In genomic region chr11:76290367-76290766, GRCm38 (mm10) we compare ENCODE assay signal across 8 mouse cellular contexts. TPM values are rescaled to one million over a fixed set of nuclear protein-coding genes. Genes with fewer than 3 reads are reported as not detected.
DNase-seq lines count a peak whose midpoint lies in the region; ATAC-seq lines count a peak whose summit lies in the region.
"Had no signal": no experiment of that assay in that cellular context is flagged by ENCODE, and none has a peak within 500 bp of the region (broad histone marks: within the 10 kb centered on the region; RNA-seq: fewer than 3 reads in every experiment).

No protein-coding gene starts in this region.

- intact Hi-C loops in heart, postnatal 10 days (cut with DNase I) = no loop called here

- H3K4me3 ChIP-seq in intestine, embryonic 15.5 days (replicated peaks) = no peak overlapping the region
- no peak overlapping the region for H3K4me3 ChIP-seq in midbrain, embryonic 13.5 days (replicated peaks)
- H3K4me3 ChIP-seq: liver, embryonic 15.5 days had no signal

- no peak overlapping the region for H3K4me2 ChIP-seq in intestine, embryonic 15.5 days (replicated peaks)
- H3K4me2 ChIP-seq in midbrain, embryonic 13.5 days (replicated peaks) = no peak overlapping the region
- H3K4me2 ChIP-seq: liver, embryonic 15.5 days had no signal

- H3K9me3 ChIP-seq in intestine, embryonic 15.5 days = no peaks in the 10 kb centered on the region
- no peaks in the 10 kb centered on the region for H3K9me3 ChIP-seq in midbrain, embryonic 13.5 days
- H3K9me3 ChIP-seq: liver, embryonic 15.5 days had no signal

- H3K27ac ChIP-seq in intestine, embryonic 15.5 days = peak overlapping the region; percentile 70
- peak overlapping the region; percentile 86 for H3K27ac ChIP-seq in midbrain, embryonic 13.5 days
- H3K27ac ChIP-seq: liver, embryonic 15.5 days had no signal

- peaks cover 50% of the 10 kb centered on the region for H3K4me1 ChIP-seq in intestine, embryonic 15.5 days (replicated peaks)
- H3K4me1 ChIP-seq in midbrain, embryonic 13.5 days (replicated peaks) = peaks cover 80% of the 10 kb centered on the region

- peak; percentile 89 to 90 for DNase-seq in cerebellum, adult 18-20 months
- peak; percentile 43 for DNase-seq in embryo, embryonic 9.5 days (ENCODE audit: extremely low spot score)
- DNase-seq in adrenal gland, postnatal 4 days (ENCODE audit: low spot score in 2 of 2) = no peak
- DNase-seq in heart, postnatal 10 days = no peak
- DNase-seq in adrenal gland, adult 8-10 months = no peak

- no peak overlapping the region for H3K9ac ChIP-seq in intestine, embryonic 15.5 days
- H3K9ac ChIP-seq in midbrain, embryonic 13.5 days (replicated peaks) = peak overlapping the region; percentile 44; the same call in 1 of the 2 replicates
- H3K9ac ChIP-seq: liver, embryonic 15.5 days had no signal

- no peak for ATAC-seq in intestine, embryonic 15.5 days
- ATAC-seq in midbrain, embryonic 13.5 days = peak; percentile 51

- H3K36me3 ChIP-seq in intestine, embryonic 15.5 days = no peaks in the 10 kb centered on the region
- H3K36me3 ChIP-seq in midbrain, embryonic 13.5 days = no peaks in the 10 kb centered on the region
- H3K36me3 ChIP-seq: liver, embryonic 15.5 days had no signal

- no peaks in the 10 kb centered on the region for H3K27me3 ChIP-seq in intestine, embryonic 15.5 days (replicated peaks)
- no peaks in the 10 kb centered on the region for H3K27me3 ChIP-seq in midbrain, embryonic 13.5 days
- H3K27me3 ChIP-seq: liver, embryonic 15.5 days had no signal

- WGBS in intestine, embryonic 15.5 days = 43% methylated on average over 11 of the region's 11 CpGs
- 19% methylated on average over 11 of the region's 11 CpGs for WGBS in midbrain, embryonic 13.5 days

RNA-seq across cellular contexts. Expression of gene Glod4, which starts 46.8 kb away (rescaled TPM):
- 123 and 138 TPM in 2 replicates for polyA plus RNA-seq in intestine, embryonic 15.5 days (2015; fragmentation: Nextera tagmentation; extraction: Ambion mirVana)
- 128 TPM in 2 replicates for polyA plus RNA-seq in midbrain, embryonic 13.5 days (2015; fragmentation: Nextera tagmentation; extraction: Ambion mirVana)
- total RNA-seq in adrenal gland, postnatal 4 days (2021) = 100 to 1,000 TPM in 1 of 2 experiments, 10 to 100 TPM in 1; 85.6 to 109 TPM
- 10 to 100 TPM; 51.3 to 53.7 TPM for total RNA-seq in heart, postnatal 10 days (2021)
- total RNA-seq in adrenal gland, adult 8-10 months (2022) = 100 to 1,000 TPM in 1 of 4 experiments, 10 to 100 TPM in 3; 89.4 to 107 (median 93.5) TPM

RNA-seq across cellular contexts. Expression of gene Mrm3, which starts 46.9 kb away (rescaled TPM):
- 26.3 and 29.6 TPM in 2 replicates for polyA plus RNA-seq in intestine, embryonic 15.5 days (2015; fragmentation: Nextera tagmentation; extraction: Ambion mirVana)
- 18.6 and 19.0 TPM in 2 replicates for polyA plus RNA-seq in midbrain, embryonic 13.5 days (2015; fragmentation: Nextera tagmentation; extraction: Ambion mirVana)
- total RNA-seq in adrenal gland, postnatal 4 days (2021) = 10 to 100 TPM; 21.3 to 22.1 TPM
- total RNA-seq in heart, postnatal 10 days (2021) = 10 to 100 TPM; 17.4 to 19.2 TPM
- total RNA-seq in adrenal gland, adult 8-10 months (2022) = 10 to 100 TPM; 18.3 to 23.6 (median 20.1) TPM

Comparison
In these comparisons a context has a peak if more than half of its experiments do, and no peak if none do; other contexts are left out.
1. DNase-seq: peak in cerebellum, adult 18-20 months (2 of 2) and embryo, embryonic 9.5 days (single experiment); none in adrenal gland, postnatal 4 days (0 of 2), heart, postnatal 10 days (0 of 2) and adrenal gland, adult 8-10 months (single experiment).